Mouse (Mus musculus): ENCODE measurements at regions not wholly inside any gene's neighbourhood (a gene's known extent, or its start where the extent isn't known, plus 50 kb on each side); places are given as distances from the start of the nearest gene placed in this dataset.

DNA sequence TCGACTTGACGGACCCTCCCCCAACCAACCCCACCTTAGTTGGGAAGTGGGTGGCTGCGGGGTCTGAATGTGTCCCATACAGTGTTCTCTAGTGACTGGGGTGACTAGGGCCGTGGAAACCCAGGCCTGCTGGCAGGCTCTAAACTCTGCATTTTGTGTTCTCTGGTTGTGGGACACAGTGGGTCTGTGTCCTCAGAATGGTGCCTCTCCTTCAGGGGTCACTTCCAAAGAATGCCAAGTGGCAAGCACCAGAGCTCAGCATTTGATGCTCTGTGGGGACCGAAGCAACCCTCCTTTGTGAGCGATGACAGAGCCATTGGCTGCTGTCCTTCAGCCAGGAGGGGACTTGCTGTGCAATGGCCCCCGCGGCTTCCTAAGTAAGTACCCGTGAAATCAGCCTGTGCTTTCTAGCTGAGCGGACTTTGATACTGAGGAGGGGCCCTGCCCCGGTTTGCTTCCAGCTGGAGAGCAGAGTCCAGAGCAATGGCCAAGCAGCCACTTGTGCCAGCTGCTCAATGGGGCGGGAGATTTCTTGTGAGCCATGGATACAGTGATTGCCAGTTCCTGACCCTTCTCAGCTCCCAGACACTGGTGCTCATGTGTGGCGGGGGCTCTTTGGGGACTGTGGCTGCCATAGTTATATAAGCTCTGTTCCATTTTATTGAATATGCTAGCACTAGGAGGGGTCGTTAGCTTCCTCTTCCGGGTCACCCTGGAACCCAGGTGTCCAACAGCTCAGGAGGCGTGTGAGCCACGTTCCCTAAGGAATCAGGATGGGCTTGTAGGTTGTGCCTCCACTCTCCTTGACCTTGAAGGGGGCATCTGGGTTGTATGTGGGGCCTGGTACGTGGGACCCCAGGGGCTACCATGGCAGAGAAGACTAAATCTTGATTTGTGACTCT lies 60.4 kb upstream of the Sulf2 start:
- TF ChIP-seq CTCF (IDR thresholded peaks at IDR 0.05; ENCODE audit: low read depth) = no peak
- Histone ChIP-seq H3K9me3 (ENCODE audit: low read depth, low read length) (no peaks in the 10 kb centered on the region), H3K27me3 (ENCODE audit: insufficient read depth, low read length) (no peaks in the 10 kb centered on the region), H3K9ac (no peak overlapping the region), H3K27ac (ENCODE audit: low read depth) (no peak overlapping the region), H3K4me2 (no peak overlapping the region), H3K36me3 (ENCODE audit: insufficient read depth) (no peaks in the 10 kb centered on the region), H3K4me3 (ENCODE audit: low read depth, low read length) (no peak overlapping the region), H3K4me1 (ENCODE audit: insufficient read depth) (no peaks in the 10 kb centered on the region)
- DNase-seq (no peak), ATAC-seq (ENCODE audit: insufficient read depth) (no peak)
- WGBS = 74% methylated on average over 18 of the region's 18 CpGs

DNA sequence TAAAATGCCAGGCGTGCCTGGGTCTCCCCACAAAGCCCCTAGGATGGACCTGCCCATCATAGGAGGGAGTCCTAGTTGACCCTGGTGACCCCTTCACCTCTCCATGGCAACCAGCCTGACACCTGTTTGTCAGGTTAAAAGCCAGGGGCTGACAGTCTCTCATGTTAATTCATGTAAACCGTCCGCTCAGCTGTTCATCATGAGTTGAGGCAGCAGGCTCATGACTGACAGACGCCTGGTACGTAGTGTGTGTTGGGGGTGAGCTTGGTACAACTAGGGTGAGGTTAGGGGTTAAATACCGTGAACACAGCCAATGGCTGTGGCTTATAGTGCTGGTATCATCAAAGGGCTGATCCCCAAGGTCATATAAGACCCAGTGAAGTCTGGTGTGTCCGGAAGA lies 59.7 kb upstream of the Sulf2 start:
- no peak for TF ChIP-seq CTCF (IDR thresholded peaks at IDR 0.05; ENCODE audit: low read depth)
- H3K27ac ChIP-seq (ENCODE audit: low read depth) = no peak overlapping the region
- 74% methylated on average over 7 of the region's 7 CpGs for WGBS

DNA sequence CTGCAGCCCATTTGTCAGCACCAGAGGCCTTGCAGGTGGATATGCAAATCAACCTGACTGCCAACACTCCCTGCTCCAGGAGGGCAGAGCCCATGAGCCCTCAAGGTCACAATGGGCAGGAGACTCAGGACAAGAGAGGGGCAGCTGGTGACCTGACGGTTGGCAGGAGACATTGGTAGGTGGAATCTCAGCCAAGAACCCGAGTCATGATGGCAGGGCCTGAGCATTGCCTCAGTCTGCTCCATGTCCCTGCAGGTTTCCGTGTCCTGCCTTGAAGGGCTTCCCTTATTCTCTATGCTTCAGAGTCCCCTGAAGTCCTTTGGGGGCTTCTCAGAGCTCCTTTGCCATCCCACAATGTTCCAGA lies 51.7 kb upstream of the Sulf2 start:
- Histone ChIP-seq H3K4me2 (no peak overlapping the region), H3K4me3 (ENCODE audit: low read depth, low read length) (no peak overlapping the region), H3K4me1 (ENCODE audit: insufficient read depth) (no peaks in the 10 kb centered on the region), H3K27me3 (ENCODE audit: insufficient read depth, low read length) (no peaks in the 10 kb centered on the region), H3K9me3 (ENCODE audit: low read depth, low read length) (no peaks in the 10 kb centered on the region), H3K27ac (ENCODE audit: low read depth) (no peak overlapping the region), H3K9ac (no peak overlapping the region), H3K36me3 (ENCODE audit: insufficient read depth) (no peaks in the 10 kb centered on the region)
- no peak for ATAC-seq (ENCODE audit: insufficient read depth)
- DNase-seq = no peak
- 82% methylated on average over 3 of the region's 3 CpGs for WGBS
- TF ChIP-seq CTCF (IDR thresholded peaks at IDR 0.05; ENCODE audit: low read depth) = no peak

More for the DNA sequence above, 59.7 kb upstream of the Sulf2 start:
- Histone ChIP-seq H3K36me3 (ENCODE audit: insufficient read depth) (no peaks in the 10 kb centered on the region), H3K4me3 (ENCODE audit: low read depth, low read length) (no peak overlapping the region), H3K4me1 (ENCODE audit: insufficient read depth) (no peaks in the 10 kb centered on the region), H3K9ac (no peak overlapping the region), H3K9me3 (ENCODE audit: low read depth, low read length) (no peaks in the 10 kb centered on the region), H3K27me3 (ENCODE audit: insufficient read depth, low read length) (no peaks in the 10 kb centered on the region), H3K4me2 (no peak overlapping the region)
- ATAC-seq (ENCODE audit: insufficient read depth) (no peak), DNase-seq (no peak)

DNA sequence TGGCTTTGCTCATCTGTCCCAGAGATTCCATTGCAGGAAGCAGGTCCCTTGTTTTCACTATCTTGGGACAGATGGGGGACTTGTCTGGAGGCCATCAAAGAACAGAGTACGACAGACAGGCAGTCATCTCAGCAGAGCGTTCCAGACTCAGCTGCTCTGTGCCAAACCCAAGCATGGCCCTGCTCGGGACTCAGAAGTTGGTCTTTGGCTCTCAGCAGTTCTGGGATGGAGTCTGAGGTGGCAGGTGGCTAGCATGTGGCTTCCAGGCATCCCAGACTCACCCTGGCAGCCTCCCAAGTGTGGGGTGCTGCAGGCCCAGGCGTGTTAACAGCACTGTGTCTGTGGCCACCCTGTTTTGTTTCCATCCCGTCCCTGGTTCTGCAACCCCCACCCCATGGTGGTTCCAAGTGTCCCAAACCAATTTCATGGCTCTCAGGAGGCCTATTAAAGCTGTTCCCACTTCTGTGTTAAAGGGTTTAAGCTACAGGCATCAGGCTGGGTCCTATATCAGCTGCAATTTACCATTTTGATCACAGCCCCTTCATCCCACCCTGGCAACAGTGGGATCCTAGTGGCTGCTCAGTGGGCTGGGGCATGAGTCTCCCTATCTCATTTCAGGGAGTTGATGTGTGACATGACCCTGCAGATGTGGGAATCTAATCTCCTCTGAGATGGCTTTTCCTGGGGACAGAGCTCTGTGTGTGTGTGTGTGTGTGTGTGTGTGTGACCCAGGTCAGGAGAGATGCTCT lies 51.1 kb upstream of the Sulf2 start:
- whole genome bisulfite sequencing = 57% methylated on average over 5 of the region's 5 CpGs
- DNase-seq = no peak

More for the DNA sequence above, 51.1 kb upstream of the Sulf2 start:
- Histone ChIP-seq H3K4me2 (no peak overlapping the region), H3K36me3 (ENCODE audit: insufficient read depth) (no peaks in the 10 kb centered on the region), H3K9me3 (ENCODE audit: low read depth, low read length) (no peaks in the 10 kb centered on the region), H3K27me3 (ENCODE audit: insufficient read depth, low read length) (no peaks in the 10 kb centered on the region), H3K4me1 (ENCODE audit: insufficient read depth) (no peaks in the 10 kb centered on the region), H3K9ac (no peak overlapping the region), H3K4me3 (ENCODE audit: low read depth, low read length) (no peak overlapping the region), H3K27ac (ENCODE audit: low read depth) (no peak overlapping the region)
- TF ChIP-seq CTCF (IDR thresholded peaks at IDR 0.05; ENCODE audit: low read depth) = no peak
- ATAC-seq (ENCODE audit: insufficient read depth) = no peak
